Mouse (Mus musculus) ES-E14 (cell line): ENCODE measurements at regions not wholly inside any gene's neighbourhood (a gene's known extent, or its start where the extent isn't known, plus 50 kb on each side); places are given as distances from the start of the nearest gene placed in this dataset.

ENCODE experiments used
- DNase-seq: peaks from one replicate; pipeline ENCODE4 v3.0.0-alpha.2; 2013; ENCODE audit warnings: low read depth, low spot score
- H3K27ac ChIP-seq: 2 replicates; pipeline ENCODE4 v1.5.1; 2012; ENCODE audit warnings: low read depth, mild to moderate bottlenecking, low read length, moderate library complexity, mixed read lengths; ENCODE audit not compliant: poor library complexity, insufficient read depth, severe bottlenecking
- H3K36me3 ChIP-seq: 2 replicates; pipeline ENCODE4 v1.6.1; 2012; ENCODE audit warnings: mild to moderate bottlenecking, low read length, moderate library complexity, mixed read lengths; ENCODE audit not compliant: control insufficient read depth, poor library complexity, insufficient read depth, severe bottlenecking
- H3K4me1 ChIP-seq, 2 experiments: fragments of 150-350 bp in 1 of 2; sonication (generic) in 1 of 2; 2 replicates each; pipeline ENCODE4 v1.6.1; 2012; ENCODE audit warnings: low read length in 2 of 2, mild to moderate bottlenecking in 1 of 2, mixed read lengths in 1 of 2; ENCODE audit not compliant: control insufficient read depth in 2 of 2, insufficient read depth in 2 of 2, poor library complexity in 1 of 2
- H3K4me3 ChIP-seq, 2 experiments: fragments of 150-350 bp in 1 of 2; sonication (generic) in 1 of 2; 2 replicates each; pipeline ENCODE4 v1.5.1; 2012; ENCODE audit warnings: low read length in 2 of 2, low read depth in 1 of 2, mild to moderate bottlenecking in 1 of 2, mixed read lengths in 1 of 2; ENCODE audit not compliant: insufficient read depth in 1 of 2, poor library complexity in 1 of 2, severe bottlenecking in 1 of 2
- H3K9ac ChIP-seq: 2 replicates; pipeline ENCODE4 v1.6.1; 2012; ENCODE audit warnings: low read depth, mild to moderate bottlenecking, low read length, mixed read lengths; ENCODE audit not compliant: poor library complexity, insufficient read depth, severe bottlenecking
- H3K9me3 ChIP-seq: fragments of 150-350 bp; sonication (generic); 2 replicates; pipeline ENCODE4 v1.6.1; 2012; ENCODE audit warnings: low read depth, mild to moderate bottlenecking, low read length; ENCODE audit not compliant: control insufficient read depth, insufficient read depth
- CHD2 ChIP-seq: IDR thresholded peaks from 2 replicates; pipeline ENCODE4 v1.6.1; 2014; ENCODE audit warnings: mild to moderate bottlenecking, low read depth, low read length, inconsistent platforms
- HCFC1 ChIP-seq: IDR thresholded peaks from 2 replicates; pipeline ENCODE4 v1.6.1; 2012; ENCODE audit warnings: low read length, inconsistent platforms, borderline replicate concordance; ENCODE audit not compliant: insufficient read depth
- MAFK ChIP-seq: IDR thresholded peaks from 2 replicates; pipeline ENCODE4 v1.6.1; 2014; ENCODE audit warnings: mild to moderate bottlenecking, low read depth, low read length, inconsistent platforms; ENCODE audit not compliant: insufficient read depth
- ZC3H11A ChIP-seq: IDR thresholded peaks from 2 replicates; pipeline ENCODE4 v1.6.1; 2012; ENCODE audit warnings: low read depth, mild to moderate bottlenecking, inconsistent platforms, low read length, borderline replicate concordance
- ZNF384 ChIP-seq: IDR thresholded peaks from 2 replicates; pipeline ENCODE4 v1.6.1; 2012; ENCODE audit warnings: low read depth, low read length, inconsistent platforms
- in situ Hi-C, 2 experiments: fragments of 600-800 bp; cut with MboI; formaldehyde crosslinking; loops; one replicate each; pipeline ENCODE4 v1.15.1; 2025; ENCODE audit warnings: low sequenced_read_pairs in 2 of 2, inconsistent platforms in 1 of 2; ENCODE audit not compliant: unreplicated experiment in 2 of 2

DNA sequence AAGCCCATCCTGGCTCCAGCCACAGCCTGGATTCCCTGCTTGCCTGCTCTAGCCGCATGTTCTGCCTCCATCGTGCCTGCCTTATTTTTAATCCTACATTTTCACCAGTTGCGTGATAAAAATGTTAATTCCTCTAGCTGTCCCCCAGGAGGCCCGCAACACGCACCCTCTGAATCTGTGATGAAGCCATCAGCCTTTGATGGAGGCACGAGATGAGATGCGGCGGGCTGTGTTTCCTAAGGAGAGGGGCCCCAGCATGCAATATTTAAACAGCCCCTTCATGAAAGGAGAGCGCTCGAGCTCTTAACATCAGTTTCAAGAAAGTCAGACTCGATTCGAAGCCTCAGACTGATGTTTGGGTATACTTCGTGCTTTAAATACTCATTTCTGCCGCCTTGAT, 76.3 kb downstream of the Nptx2 start:
- no peak overlapping the region for H3K4me3 ChIP-seq

GRCm38 (mm10) chr5:144623358-144623757, 77.7 kb downstream of the Nptx2 start:
- no peak for TF ChIP-seq MAFK
- TF ChIP-seq HCFC1: no peak
- TF ChIP-seq CHD2: no peak
- TF ChIP-seq ZNF384: no peak
- TF ChIP-seq ZC3H11A: no peak
- H3K9ac ChIP-seq: no peak overlapping the region
- in situ Hi-C loops: no loop called here
- no peaks in the 10 kb centered on the region for H3K9me3 ChIP-seq
- peaks cover 0 to 2% of the 10 kb centered on the region in 2 experiments; a peak in 1 of 4 replicates for H3K4me1 ChIP-seq
- DNase-seq: no peak
- H3K4me3 ChIP-seq: no peak overlapping the region
- H3K27ac ChIP-seq: no peak overlapping the region
- H3K36me3 ChIP-seq: no peaks in the 10 kb centered on the region

More for the DNA sequence above, 76.3 kb downstream of the Nptx2 start:
- peaks cover 0 to 2% of the 10 kb centered on the region in 2 experiments; a peak in 1 of 4 replicates for H3K4me1 ChIP-seq
- no peak overlapping the region for H3K9ac ChIP-seq
- in situ Hi-C loops: no loop called here
- TF ChIP-seq CHD2 (no peak), ZC3H11A (no peak), HCFC1 (no peak), MAFK (no peak), ZNF384 (no peak)
- no peaks in the 10 kb centered on the region for H3K9me3 ChIP-seq
- DNase-seq: no peak
- no peaks in the 10 kb centered on the region for H3K36me3 ChIP-seq
- no peak overlapping the region for H3K27ac ChIP-seq

GRCm38 (mm10) chr5:144632295-144632694, 86.6 kb downstream of the Nptx2 start:
- no peak for DNase-seq
- H3K27ac ChIP-seq: no peak overlapping the region
- in situ Hi-C loops: no loop called here
- TF ChIP-seq ZNF384 (no peak), CHD2 (no peak), ZC3H11A (no peak), HCFC1 (no peak), MAFK (no peak)
- H3K4me1 ChIP-seq: no peaks in the 10 kb centered on the region
- H3K36me3 ChIP-seq: no peaks in the 10 kb centered on the region
- no peak overlapping the region for H3K9ac ChIP-seq
- no peaks in the 10 kb centered on the region for H3K9me3 ChIP-seq
- no peak overlapping the region for H3K4me3 ChIP-seq

GRCm38 (mm10) chr5:144638631-144639030, 92.9 kb downstream of the Nptx2 start:
- no peaks in the 10 kb centered on the region for H3K9me3 ChIP-seq
- TF ChIP-seq ZNF384 (no peak), CHD2 (no peak), MAFK (no peak), ZC3H11A (no peak), HCFC1 (no peak)
- no peaks in the 10 kb centered on the region for H3K36me3 ChIP-seq
- in situ Hi-C loops: no loop called here
- DNase-seq: peak; percentile 28
- no peak overlapping the region for H3K9ac ChIP-seq
- H3K27ac ChIP-seq: no peak overlapping the region
- H3K4me3 ChIP-seq: no peak overlapping the region
- H3K4me1 ChIP-seq: no peaks in the 10 kb centered on the region

DNA sequence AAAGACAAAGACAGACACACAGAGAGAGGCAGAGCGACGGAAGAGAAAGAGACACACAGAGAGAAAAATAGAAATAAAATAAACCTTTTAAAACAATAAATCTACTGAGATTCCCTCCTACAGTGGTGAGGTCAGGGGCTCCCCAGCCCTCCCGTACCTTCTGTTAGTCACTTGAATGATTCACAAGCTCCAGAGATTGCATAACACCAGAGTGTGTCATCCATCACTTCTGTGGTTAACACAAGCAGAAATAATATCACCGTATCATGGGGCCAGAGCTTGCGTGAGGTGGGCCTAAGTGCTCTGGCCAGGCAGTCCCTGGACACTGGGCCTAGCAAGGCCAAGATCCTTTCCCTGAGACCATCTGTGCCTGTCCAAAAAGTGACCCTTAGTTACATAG, 93.9 kb downstream of the Nptx2 start:
- DNase-seq: no peak
- in situ Hi-C loops: no loop called here
- Histone ChIP-seq H3K4me3 (no peak overlapping the region), H3K27ac (no peak overlapping the region), H3K4me1 (peaks cover 0 to under 1% of the 10 kb centered on the region in 2 experiments; a peak in 1 of 4 replicates), H3K36me3 (no peaks in the 10 kb centered on the region), H3K9ac (no peak overlapping the region), H3K9me3 (no peaks in the 10 kb centered on the region)
- TF ChIP-seq ZNF384 (no peak), MAFK (no peak), ZC3H11A (no peak), HCFC1 (no peak), CHD2 (no peak)
